Mouse (Mus musculus): Measurements from ENCODE around the gene Fnbp1.

The Fnbp1 gene

GRCm38 (mm10) chr2:31031972-31032371 lies 109.8 kb downstream of the Fnbp1 start:
- no peak for DNase-seq (ENCODE audit: low read depth, low spot score)

GRCm38 (mm10) chr2:31026642-31027041 lies 115.2 kb downstream of the Fnbp1 start:
- DNase-seq (ENCODE audit: low read depth, low spot score), result peak; percentile 64

- no peak for DNase-seq (ENCODE audit: low read depth, low spot score)
Measured at GRCm38 (mm10) chr2:31025458-31025857, 116.3 kb downstream of the Fnbp1 start.

- peak; percentile 83 for DNase-seq (ENCODE audit: low read depth, low spot score)
Measured at GRCm38 (mm10) chr2:31024618-31025370, 117.0 kb downstream of the Fnbp1 start.

- DNase-seq (ENCODE audit: low read depth, low spot score), result no peak
Measured at GRCm38 (mm10) chr2:31023940-31024339, 117.9 kb downstream of the Fnbp1 start.

- DNase-seq (ENCODE audit: low read depth, low spot score), result no peak
Measured at GRCm38 (mm10) chr2:31020202-31020601, 121.6 kb downstream of the Fnbp1 start.

GRCm38 (mm10) chr2:31019011-31019410 lies 122.8 kb downstream of the Fnbp1 start:
- DNase-seq (ENCODE audit: low read depth, low spot score), result no peak

- DNase-seq (ENCODE audit: low read depth, low spot score), result no peak
Measured at GRCm38 (mm10) chr2:31018519-31018918, 123.3 kb downstream of the Fnbp1 start.

GRCm38 (mm10) chr2:31017625-31018317 lies 124.0 kb downstream of the Fnbp1 start:
- no peak for DNase-seq (ENCODE audit: low read depth, low spot score)

- DNase-seq (ENCODE audit: low read depth, low spot score), result no peak
Measured at GRCm38 (mm10) chr2:31013371-31014120, 128.3 kb downstream of the Fnbp1 start.

GRCm38 (mm10) chr2:31007208-31007607 lies 134.6 kb downstream of the Fnbp1 start:
- no peak for DNase-seq (ENCODE audit: low read depth, low spot score)

- peak; percentile 39 for DNase-seq (ENCODE audit: low read depth, low spot score)
Measured at GRCm38 (mm10) chr2:31006434-31006833, 135.4 kb downstream of the Fnbp1 start.

GRCm38 (mm10) chr2:31005453-31005852 lies 136.4 kb downstream of the Fnbp1 start:
- DNase-seq (ENCODE audit: low read depth, low spot score), result no peak

- DNase-seq (ENCODE audit: low read depth, low spot score), result no peak
Measured at GRCm38 (mm10) chr2:31002857-31003256, 139.0 kb downstream of the Fnbp1 start.

- no peak for DNase-seq (ENCODE audit: low read depth, low spot score)
Measured at GRCm38 (mm10) chr2:30998443-30999260, 143.2 kb downstream of the Fnbp1 start.

- DNase-seq (ENCODE audit: low read depth, low spot score), result peak; percentile 32
Measured at GRCm38 (mm10) chr2:30995432-30995996, 146.3 kb downstream of the Fnbp1 start.

- DNase-seq (ENCODE audit: low read depth, low spot score), result no peak
Measured at GRCm38 (mm10) chr2:30994853-30995252, 147.0 kb downstream of the Fnbp1 start.

GRCm38 (mm10) chr2:30990221-30990620 lies 151.6 kb downstream of the Fnbp1 start:
- no peak for DNase-seq (ENCODE audit: low read depth, low spot score)

GRCm38 (mm10) chr2:30985111-30986020 lies 156.4 kb downstream of the Fnbp1 start:
- DNase-seq (ENCODE audit: low read depth, low spot score), result peak; percentile 65

- peak; percentile 24 for DNase-seq (ENCODE audit: low read depth, low spot score)
Measured at GRCm38 (mm10) chr2:30983024-30983423, 158.8 kb downstream of the Fnbp1 start.
